Mouse (Mus musculus) myocyte (in vitro differentiated cells): ENCODE results near the gene Ubap1. TPM values are rescaled to one million over a fixed set of nuclear protein-coding genes. Genes with fewer than 3 reads are reported as not detected.

Experiments used
- H3K27me3 ChIP-seq: one replicate; pipeline ENCODE4 v1.6.1; 2011; ENCODE audit not compliant: control insufficient read depth, insufficient read depth, insufficient read length
- H3K36me3 ChIP-seq: one replicate; pipeline ENCODE4 v1.6.1; 2011; ENCODE audit not compliant: control insufficient read depth, insufficient read depth
- H3K4me2 ChIP-seq: one replicate; pipeline ENCODE4 v1.6.1; 2011; ENCODE audit warnings: low read depth, control low read depth
- H3K4me3 ChIP-seq: one replicate; pipeline ENCODE4 v1.5.1; 2011; ENCODE audit warnings: mild to moderate bottlenecking, control low read depth, moderate library complexity
- H3K79me2 ChIP-seq: one replicate; pipeline ENCODE4 v1.6.1; 2011; ENCODE audit not compliant: control insufficient read depth, insufficient read depth
- H3ac ChIP-seq: one replicate; pipeline ENCODE4 v1.6.1; 2011; ENCODE audit not compliant: control insufficient read depth, insufficient read length
- CEBPB ChIP-seq: IDR thresholded peaks from 2 replicates; pipeline ENCODE4 v1.6.1; 2011; ENCODE audit warnings: mild to moderate bottlenecking, moderate library complexity; ENCODE audit not compliant: poor library complexity, insufficient read depth, severe bottlenecking
- E2F4 ChIP-seq: IDR thresholded peaks from one replicate; pipeline ENCODE4 v1.6.1; 2011; ENCODE audit warnings: mild to moderate bottlenecking, control low read depth, moderate library complexity; ENCODE audit not compliant: insufficient read depth
- MAX ChIP-seq: IDR thresholded peaks from one replicate; pipeline ENCODE4 v1.6.1; 2011; ENCODE audit warnings: low read depth, mild to moderate bottlenecking, control low read depth
- MYOD1 ChIP-seq, 3 experiments: IDR thresholded peaks; one replicate each; pipeline ENCODE4 v1.6.1; 2011; ENCODE audit warnings: control low read depth in 2 of 3, low read depth in 2 of 3, mild to moderate bottlenecking in 2 of 3, moderate library complexity in 1 of 3; ENCODE audit not compliant: insufficient read length in 2 of 3, control insufficient read depth in 1 of 3
- MYOG ChIP-seq, 3 experiments: IDR thresholded peaks; one replicate each; pipeline ENCODE4 v1.6.1; 2011; ENCODE audit warnings: control low read depth in 2 of 3, low read depth in 2 of 3, mild to moderate bottlenecking in 2 of 3; ENCODE audit not compliant: insufficient read length in 2 of 3, control insufficient read depth in 1 of 3, insufficient read depth in 1 of 3
- POLR2A ChIP-seq: IDR thresholded peaks from one replicate; pipeline ENCODE4 v1.6.1; 2011; ENCODE audit warnings: low read depth, mild to moderate bottlenecking, control low read depth, moderate library complexity; ENCODE audit not compliant: insufficient read length
- POLR2AphosphoS2 ChIP-seq: IDR thresholded peaks from one replicate; pipeline ENCODE4 v1.6.1; 2011; ENCODE audit warnings: low read depth, control low read depth; ENCODE audit not compliant: insufficient read length
- REST ChIP-seq: IDR thresholded peaks from one replicate; pipeline ENCODE4 v1.6.1; 2011; ENCODE audit warnings: mild to moderate bottlenecking, control low read depth, moderate library complexity; ENCODE audit not compliant: insufficient read depth, insufficient read length
- SRF ChIP-seq: IDR thresholded peaks from one replicate; pipeline ENCODE4 v1.6.1; 2011; ENCODE audit warnings: low read depth; ENCODE audit not compliant: control insufficient read depth, insufficient read length
- TCF12 ChIP-seq: IDR thresholded peaks from one replicate; pipeline ENCODE4 v1.6.1; 2011; ENCODE audit warnings: mild to moderate bottlenecking, control low read depth; ENCODE audit not compliant: poor library complexity, insufficient read depth, severe bottlenecking
- TCF3 ChIP-seq: IDR thresholded peaks from one replicate; pipeline ENCODE4 v1.6.1; 2011; ENCODE audit warnings: low read depth, control low read depth; ENCODE audit not compliant: insufficient read length
- USF1 ChIP-seq: IDR thresholded peaks from one replicate; pipeline ENCODE4 v1.6.1; 2011; ENCODE audit warnings: low read depth, mild to moderate bottlenecking, control low read depth, moderate library complexity
- polyA plus RNA-seq: library from polyadenylated mRNA; unstranded; fragments of >200 nt; fragmentation: generic; extraction: Trizol; gene quantifications from one replicate; pipeline ENCODE4 v1.2.1, GENCODE M21; 2012; ENCODE audit warnings: missing spikeins

The Ubap1 gene
- polyA plus RNA-seq, 1 experiment = 29.2 TPM

GRCm38 (mm10) chr4:41331698-41332421 lies 16.9 kb upstream of the Ubap1 start:
- Histone ChIP-seq H3K27me3 (no peaks in the 10 kb centered on the region), H3K36me3 (no peaks in the 10 kb centered on the region), H3K4me2 (no peak overlapping the region), H3K79me2 (no peaks in the 10 kb centered on the region), H3K4me3 (no peak overlapping the region), H3ac (no peak overlapping the region)
- no peak for TF ChIP-seq MAX
- TF ChIP-seq MYOD1 (IDR thresholded peaks at IDR 0.05; ENCODE audit: control insufficient read depth in 1 of 3, insufficient read length in 2 of 3, low read depth in 2 of 3) = no peak
- TF ChIP-seq TCF3 = no peak
- no peak for TF ChIP-seq POLR2A
- TF ChIP-seq MYOG (IDR thresholded peaks at IDR 0.05; ENCODE audit: control insufficient read depth in 1 of 3, insufficient read depth in 1 of 3, insufficient read length in 2 of 3, low read depth in 2 of 3) = no peak
- no peak for TF ChIP-seq TCF12
- no peak for TF ChIP-seq CEBPB
- no peak for TF ChIP-seq REST
- TF ChIP-seq SRF = no peak
- TF ChIP-seq USF1 = no peak
- no peak for TF ChIP-seq POLR2AphosphoS2
- TF ChIP-seq E2F4 = no peak

- TF ChIP-seq MYOG (IDR thresholded peaks at IDR 0.05; ENCODE audit: control insufficient read depth in 1 of 3, insufficient read depth in 1 of 3, insufficient read length in 2 of 3, low read depth in 2 of 3) = no peak
- no peak for TF ChIP-seq POLR2AphosphoS2
- no peak for TF ChIP-seq SRF
- TF ChIP-seq TCF12 = no peak
- no peak for TF ChIP-seq USF1
- no peak for TF ChIP-seq TCF3
- no peak for TF ChIP-seq REST
- no peak for TF ChIP-seq CEBPB
- no peak for TF ChIP-seq MYOD1 (IDR thresholded peaks at IDR 0.05; ENCODE audit: control insufficient read depth in 1 of 3, insufficient read length in 2 of 3, low read depth in 2 of 3)
- no peak for TF ChIP-seq E2F4
- no peak for TF ChIP-seq POLR2A
- no peak for TF ChIP-seq MAX
- H3K27me3 ChIP-seq = no peaks in the 10 kb centered on the region
- H3ac ChIP-seq = no peak overlapping the region
- no peaks in the 10 kb centered on the region for H3K36me3 ChIP-seq
- H3K79me2 ChIP-seq = no peaks in the 10 kb centered on the region
- no peak overlapping the region for H3K4me2 ChIP-seq
- no peak overlapping the region for H3K4me3 ChIP-seq
Observed at GRCm38 (mm10) chr4:41336546-41336945, 12.2 kb upstream of the Ubap1 start.

- H3ac ChIP-seq = no peak overlapping the region
- H3K4me2 ChIP-seq = no peak overlapping the region
- H3K79me2 ChIP-seq = no peaks in the 10 kb centered on the region
- no peaks in the 10 kb centered on the region for H3K27me3 ChIP-seq
- no peak overlapping the region for H3K4me3 ChIP-seq
- TF ChIP-seq MAX (no peak), TCF3 (no peak), POLR2A (no peak), USF1 (no peak), E2F4 (no peak), SRF (no peak), TCF12 (no peak), MYOG (IDR thresholded peaks at IDR 0.05; ENCODE audit: control insufficient read depth in 1 of 3, insufficient read depth in 1 of 3, insufficient read length in 2 of 3, low read depth in 2 of 3) (no peak), MYOD1 (IDR thresholded peaks at IDR 0.05; ENCODE audit: control insufficient read depth in 1 of 3, insufficient read length in 2 of 3, low read depth in 2 of 3) (no peak)
- H3K36me3 ChIP-seq = no peaks in the 10 kb centered on the region
Observed at GRCm38 (mm10) chr4:41340912-41341550, 7.8 kb upstream of the Ubap1 start.

GRCm38 (mm10) chr4:41346011-41346410 lies 2.8 kb upstream of the Ubap1 start:
- Histone ChIP-seq H3K79me2 (peaks cover 19% of the 10 kb centered on the region), H3K4me2 (no peak overlapping the region), H3K4me3 (no peak overlapping the region), H3K27me3 (no peaks in the 10 kb centered on the region), H3K36me3 (no peaks in the 10 kb centered on the region), H3ac (no peak overlapping the region)
- no peak for TF ChIP-seq CEBPB
- no peak for TF ChIP-seq MAX
- TF ChIP-seq USF1 = no peak
- no peak for TF ChIP-seq TCF3
- TF ChIP-seq E2F4 = no peak
- TF ChIP-seq POLR2AphosphoS2 = no peak
- no peak for TF ChIP-seq MYOG (IDR thresholded peaks at IDR 0.05; ENCODE audit: control insufficient read depth in 1 of 3, insufficient read depth in 1 of 3, insufficient read length in 2 of 3, low read depth in 2 of 3)
- no peak for TF ChIP-seq MYOD1 (IDR thresholded peaks at IDR 0.05; ENCODE audit: control insufficient read depth in 1 of 3, insufficient read length in 2 of 3, low read depth in 2 of 3)
- no peak for TF ChIP-seq REST
- TF ChIP-seq TCF12 = no peak
- no peak for TF ChIP-seq POLR2A
- no peak for TF ChIP-seq SRF
